Mouse (Mus musculus): ENCODE results near the gene Gm9964.

GRCm38 (mm10) chr11:79253542-79254390 lies 42.9 kb downstream of the Gm9964 start:
- TF ChIP-seq CTCF (IDR thresholded peaks at IDR 0.05; ENCODE audit: low read depth, low read length), result no peak
- TF ChIP-seq POLR2A (IDR thresholded peaks at IDR 0.05; ENCODE audit: extremely low read depth, insufficient read depth, low read length), result no peak

Data from liver, adult 2 months (tissue).